Mouse (Mus musculus): ENCODE data around the gene Tmem230. TPM values are rescaled to one million over a fixed set of nuclear protein-coding genes. Genes with fewer than 3 reads are reported as not detected.

The Tmem230 gene
- total and polyA plus RNA-seq, 3 experiments: 27.7 to 38.2 (median 34.7) TPM

GRCm38 (mm10) chr2:132253603-132254002 is 6.0 kb upstream of the Tmem230 start:
- DNase-seq (ENCODE audit: extremely low read depth): no peak
- H3K36me3 ChIP-seq (replicated peaks in 1 of 2; ENCODE audit: control insufficient read depth in 1 of 2, insufficient read depth in 1 of 2, low read length in 1 of 2): peaks cover 20 to 34% of the 10 kb centered on the region in 2 experiments
- TF ChIP-seq USF1 (IDR thresholded peaks at IDR 0.05; ENCODE audit: low read depth, low read length) (no peak), USF2 (conservative IDR thresholded peaks at IDR 0.05; ENCODE audit: low read depth, low read length) (no peak), CHD1 (IDR thresholded peaks at IDR 0.05; ENCODE audit: low read depth, low read length) (peak; percentile 79)
- no peaks in the 10 kb centered on the region for H3K9me3 ChIP-seq (replicated peaks; ENCODE audit: low read length)
- H3K27me3 ChIP-seq (replicated peaks): no peaks in the 10 kb centered on the region
- H3K79me2 ChIP-seq (replicated peaks; ENCODE audit: control insufficient read depth, extremely low read depth, insufficient read depth, poor library complexity, severe bottlenecking): peaks cover 35% of the 10 kb centered on the region
- H3K4me3 ChIP-seq (replicated peaks in 1 of 3; ENCODE audit: low read depth in 2 of 3, low read length in 2 of 3, poor library complexity in 1 of 3): peak overlapping the region; percentile 59 to 79 (median 79)
- H3K27ac ChIP-seq (ENCODE audit: insufficient read depth, low read depth): no peak overlapping the region
- in situ Hi-C loops (cut with MboI; ENCODE audit: low pct_ligation_motif_present, low pct_unique_long_range_greater_than_20kb, low sequenced_read_pairs): no loop called here
- H3K4me2 ChIP-seq (ENCODE audit: insufficient read depth, low read depth, poor library complexity, severe bottlenecking): peak overlapping the region; percentile 38
- H3K9ac ChIP-seq (ENCODE audit: insufficient read depth, low read depth): peak overlapping the region; percentile 91
- H3K4me1 ChIP-seq (ENCODE audit: control insufficient read depth in 1 of 2, insufficient read depth in 2 of 2): peaks cover 0 to 34% of the 10 kb centered on the region in 2 experiments; a peak in 2 of 4 replicates
- dilution Hi-C loops (cut with MboI; ENCODE audit: extremely low pct_ligation_motif_present, extremely low pct_unique_long_range_greater_than_20kb, low sequenced_read_pairs): no loop called here

- Histone ChIP-seq H3K36me3 (replicated peaks in 1 of 2; ENCODE audit: control insufficient read depth in 1 of 2, insufficient read depth in 1 of 2, low read length in 1 of 2) (peaks cover 27 to 42% of the 10 kb centered on the region in 2 experiments), H3K27me3 (replicated peaks) (no peaks in the 10 kb centered on the region), H3K9ac (ENCODE audit: insufficient read depth, low read depth) (peak within 1 kb of the TSS; percentile 96), H3K4me3 (replicated peaks in 1 of 3; ENCODE audit: low read depth in 2 of 3, low read length in 2 of 3, poor library complexity in 1 of 3) (peak within 1 kb of the TSS; percentile 77 to 79 (median 79)), H3K79me2 (replicated peaks; ENCODE audit: control insufficient read depth, extremely low read depth, insufficient read depth, poor library complexity, severe bottlenecking) (peaks cover 42% of the 10 kb centered on the region), H3K9me3 (replicated peaks; ENCODE audit: low read length) (no peaks in the 10 kb centered on the region), H3K4me2 (ENCODE audit: insufficient read depth, low read depth, poor library complexity, severe bottlenecking) (peak within 1 kb of the TSS; percentile 93), H3K27ac (ENCODE audit: insufficient read depth, low read depth) (peak within 1 kb of the TSS; percentile 75), H3K4me1 (ENCODE audit: control insufficient read depth in 1 of 2, insufficient read depth in 2 of 2) (peaks cover 0 to 36% of the 10 kb centered on the region in 2 experiments; a peak in 2 of 4 replicates)
- in situ Hi-C loops (cut with MboI; ENCODE audit: low pct_ligation_motif_present, low pct_unique_long_range_greater_than_20kb, low sequenced_read_pairs) (no loop called here), dilution Hi-C loops (cut with MboI; ENCODE audit: extremely low pct_ligation_motif_present, extremely low pct_unique_long_range_greater_than_20kb, low sequenced_read_pairs) (no loop called here)
- peak; percentile 98 for DNase-seq (ENCODE audit: extremely low read depth)
- TF ChIP-seq GABPA (IDR thresholded peaks at IDR 0.05; ENCODE audit: insufficient replicate concordance, low read depth, low read length) (no peak), NRF1 (IDR thresholded peaks at IDR 0.05; ENCODE audit: low read depth, low read length) (peak; percentile 61), CTCF (conservative IDR thresholded peaks at IDR 0.05 in 1 of 2, IDR thresholded peaks at IDR 0.05 in 1 of 2; ENCODE audit: low read depth in 2 of 2, low read length in 2 of 2) (no peak), NELFE (IDR thresholded peaks at IDR 0.05; ENCODE audit: low read depth, low read length) (peak; percentile 97), CHD2 (IDR thresholded peaks at IDR 0.05; ENCODE audit: low read length) (peak; percentile 80), E2F4 (IDR thresholded peaks at IDR 0.05; ENCODE audit: insufficient replicate concordance, low read depth, low read length) (peak; percentile 97), ETS1 (conservative IDR thresholded peaks at IDR 0.05; ENCODE audit: low read depth, low read length) (peak; percentile 48; the same call in 1 of the 2 replicates), MEF2A (IDR thresholded peaks at IDR 0.05; ENCODE audit: borderline replicate concordance, low read depth, low read length) (peak; percentile 25; the same call in 1 of the 2 replicates), ZC3H11A (IDR thresholded peaks at IDR 0.05; ENCODE audit: low read depth, low read length) (no peak), SMC3 (IDR thresholded peaks at IDR 0.05; ENCODE audit: low read depth, low read length) (no peak), POLR2AphosphoS2 (IDR thresholded peaks at IDR 0.05; ENCODE audit: low read depth, low read length) (peak; percentile 89), EP300 (IDR thresholded peaks at IDR 0.05; ENCODE audit: low read length) (no peak), BHLHE40 (IDR thresholded peaks at IDR 0.05; ENCODE audit: low read depth, low read length) (peak; percentile 32; the same call in 1 of the 2 replicates), JUN (IDR thresholded peaks at IDR 0.05; ENCODE audit: insufficient read depth, low read depth, low read length) (no peak), UBTF (IDR thresholded peaks at IDR 0.05; ENCODE audit: low read depth, low read length) (0 out of 2 replicates have a peak, but pooled peaks have one; percentile 46), MAFK (IDR thresholded peaks at IDR 0.05; ENCODE audit: insufficient replicate concordance, low read length) (no peak), ZNF384 (IDR thresholded peaks at IDR 0.05; ENCODE audit: low read depth, low read length) (no peak), IRF4 (IDR thresholded peaks at IDR 0.05; ENCODE audit: low read depth, low read length) (peak; percentile 73), ZMIZ1 (IDR thresholded peaks at IDR 0.05; ENCODE audit: low read depth, low read length) (peak; percentile 98), ZKSCAN1 (IDR thresholded peaks at IDR 0.05; ENCODE audit: borderline replicate concordance, low read depth, low read length) (no peak), USF1 (IDR thresholded peaks at IDR 0.05; ENCODE audit: low read depth, low read length) (peak; percentile 59), MYC (IDR thresholded peaks at IDR 0.05; ENCODE audit: low read depth, low read length) (0 out of 2 replicates have a peak, but pooled peaks have one; percentile 21), PAX5 (IDR thresholded peaks at IDR 0.05; ENCODE audit: low read length) (no peak), MXI1 (IDR thresholded peaks at IDR 0.05; ENCODE audit: low read depth, low read length) (peak; percentile 63), TBP (conservative IDR thresholded peaks at IDR 0.05; ENCODE audit: low read depth, low read length) (peak; percentile 93), KAT2A (IDR thresholded peaks at IDR 0.05; ENCODE audit: insufficient replicate concordance, low read length) (peak; percentile 87), MAZ (IDR thresholded peaks at IDR 0.05; ENCODE audit: low read depth, low read length) (peak; percentile 68; the same call in 1 of the 2 replicates)
Observed at GRCm38 (mm10) chr2:132252542-132253528, 5.2 kb upstream of the Tmem230 start, which contains the start of gene Pcna. Gene Pcna (minus strand): TSS chr2:132253314.

Measured in CH12.LX (cell line).